Mouse (Mus musculus): ENCODE results near the gene Rapgef2.
"Not testable (repeated sequence)": the region's sequence is repeated elsewhere in the genome, so short reads cannot be mapped to it uniquely, and the experiment has no call there.

Rapgef2 gene

GRCm38 (mm10) chr3:79108246-79108645 is 178.1 kb downstream of the Rapgef2 start:
- no peak for DNase-seq (ENCODE audit: extremely low read depth, low read depth, low spot score)

- DNase-seq (ENCODE audit: extremely low read depth, low read depth, low spot score): no peak
Observed at GRCm38 (mm10) chr3:79106360-79106759, 180.0 kb downstream of the Rapgef2 start.

GRCm38 (mm10) chr3:79103604-79104003 is 182.7 kb downstream of the Rapgef2 start:
- DNase-seq (ENCODE audit: extremely low read depth, low read depth, low spot score): no peak

DNA sequence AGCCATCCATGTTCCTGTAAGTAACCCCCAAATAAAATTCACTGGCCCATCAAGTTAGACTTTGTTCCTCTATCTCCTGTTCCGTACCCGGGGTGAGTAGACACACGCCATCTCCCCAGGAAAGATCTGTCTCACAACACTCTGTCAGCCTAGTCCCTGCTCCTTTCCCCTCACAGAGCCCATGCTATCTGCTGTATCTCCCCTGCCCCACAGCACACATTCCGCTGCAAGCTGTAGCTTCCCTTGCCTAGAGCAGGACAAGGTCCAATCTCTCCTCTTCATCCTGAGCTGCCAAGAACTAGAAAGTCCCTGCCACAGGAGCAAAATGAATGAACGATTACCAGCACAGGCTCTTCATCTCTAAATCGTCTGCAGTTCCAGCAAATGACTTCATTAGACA is 184.6 kb downstream of the Rapgef2 start:
- DNase-seq (ENCODE audit: extremely low read depth, low read depth, low spot score): no peak

DNA sequence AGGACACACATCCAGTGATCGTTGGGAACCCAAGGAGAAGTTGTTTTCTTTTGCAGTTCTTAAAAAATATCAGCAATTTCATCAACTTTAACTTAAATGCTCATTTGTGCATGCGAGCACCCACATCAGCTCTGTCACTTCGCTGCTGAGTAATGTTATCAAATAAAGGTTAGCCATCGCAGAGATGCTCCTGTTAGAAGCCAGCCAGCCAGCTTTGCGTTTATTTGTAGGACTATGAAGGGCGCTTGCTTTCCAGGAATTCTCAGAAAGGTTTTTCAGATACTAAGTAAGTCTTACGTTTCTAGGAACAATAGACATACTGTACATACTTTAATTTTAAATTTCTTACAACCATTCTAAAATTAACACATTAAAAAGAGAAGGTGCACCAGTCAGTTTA is 185.5 kb downstream of the Rapgef2 start:
- DNase-seq (ENCODE audit: extremely low read depth, low read depth, low spot score): no peak

- no peak for DNase-seq (ENCODE audit: extremely low read depth, low read depth, low spot score)
Observed at GRCm38 (mm10) chr3:79089091-79089490, 197.2 kb downstream of the Rapgef2 start.

GRCm38 (mm10) chr3:79088461-79088860 is 197.9 kb downstream of the Rapgef2 start:
- DNase-seq (ENCODE audit: extremely low read depth, low read depth, low spot score): no peak

- no peak for DNase-seq (ENCODE audit: extremely low read depth, low read depth, low spot score)
Observed at GRCm38 (mm10) chr3:79086282-79086681, 200.0 kb downstream of the Rapgef2 start.

DNA sequence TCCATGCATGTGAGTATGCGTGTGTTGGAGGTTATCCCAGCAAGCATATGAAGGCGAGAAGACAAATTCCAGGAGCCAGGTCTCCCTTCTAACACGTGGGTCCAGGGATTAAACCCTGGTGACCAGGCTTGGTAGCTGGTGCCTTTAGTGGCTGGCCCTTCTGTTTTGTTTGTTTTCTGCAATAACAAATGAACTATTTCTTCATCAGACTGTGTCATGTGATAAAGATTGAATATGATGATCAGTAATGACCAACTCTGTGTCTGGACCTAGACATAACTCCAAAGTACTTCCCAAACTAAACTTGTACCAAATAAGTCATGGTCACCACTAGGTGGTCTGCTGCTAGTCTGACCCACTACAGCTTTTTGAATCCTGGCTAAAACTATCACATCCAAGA is 202.4 kb downstream of the Rapgef2 start:
- DNase-seq (ENCODE audit: extremely low read depth, low read depth, low spot score): no peak

DNA sequence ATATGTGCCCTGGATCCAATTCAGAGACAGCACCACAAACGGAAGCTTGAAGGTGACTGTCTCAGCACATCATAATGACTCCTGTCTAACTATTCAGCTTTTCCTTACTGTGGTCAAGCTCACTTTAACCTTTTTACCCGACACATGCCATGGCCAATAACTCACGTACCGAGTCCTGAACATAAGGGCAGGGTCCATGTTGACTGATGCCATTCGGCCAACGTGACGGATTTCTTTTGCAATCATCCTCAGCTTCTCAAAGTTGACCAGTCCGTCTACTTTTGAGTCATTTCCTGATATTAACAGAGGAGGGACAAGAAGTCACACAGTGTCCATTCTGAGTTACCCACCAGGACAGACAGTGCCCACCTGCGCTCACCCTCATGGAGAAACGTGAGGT is 203.3 kb downstream of the Rapgef2 start:
- DNase-seq (ENCODE audit: extremely low read depth, low read depth, low spot score): no peak

- no peak for DNase-seq (ENCODE audit: extremely low read depth, low read depth, low spot score)
Observed at GRCm38 (mm10) chr3:79079076-79079475, 207.2 kb downstream of the Rapgef2 start.

- DNase-seq (ENCODE audit: extremely low read depth, low read depth, low spot score): no peak
Observed at GRCm38 (mm10) chr3:79074970-79075369, 211.3 kb downstream of the Rapgef2 start.

DNA sequence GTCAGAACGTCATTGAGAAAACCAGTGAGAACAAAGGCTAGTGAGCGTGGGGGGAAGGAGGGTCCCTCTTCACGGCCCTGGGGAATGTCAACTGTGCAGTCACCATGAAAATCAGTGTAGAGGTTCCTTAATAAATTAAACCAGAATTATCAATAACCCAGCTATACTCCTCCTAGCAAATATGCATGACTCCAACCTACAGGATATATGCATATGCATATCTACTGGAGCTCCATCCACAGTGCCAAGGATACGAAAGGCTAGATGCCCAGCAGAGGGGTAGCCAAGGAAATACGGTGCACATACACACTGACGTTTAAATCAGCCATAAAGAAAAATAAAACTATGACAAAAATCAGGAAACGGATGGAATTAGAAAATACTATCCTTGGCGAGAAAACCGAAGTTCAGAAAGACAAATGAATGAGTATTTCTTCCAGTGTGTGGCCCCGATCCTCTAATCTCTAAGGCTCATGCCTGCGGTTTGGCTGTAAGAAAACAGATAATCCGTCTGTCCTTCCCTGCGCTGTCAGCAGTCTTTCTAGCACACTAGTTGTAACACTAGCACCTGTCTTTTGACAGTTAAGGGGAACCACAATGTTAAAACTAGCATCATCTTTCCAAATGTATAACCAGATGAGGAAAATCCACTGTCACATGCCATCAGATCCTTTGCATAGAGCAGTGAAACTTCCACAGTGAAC is 212.6 kb downstream of the Rapgef2 start:
- DNase-seq (ENCODE audit: extremely low read depth, low read depth, low spot score): no peak

DNA sequence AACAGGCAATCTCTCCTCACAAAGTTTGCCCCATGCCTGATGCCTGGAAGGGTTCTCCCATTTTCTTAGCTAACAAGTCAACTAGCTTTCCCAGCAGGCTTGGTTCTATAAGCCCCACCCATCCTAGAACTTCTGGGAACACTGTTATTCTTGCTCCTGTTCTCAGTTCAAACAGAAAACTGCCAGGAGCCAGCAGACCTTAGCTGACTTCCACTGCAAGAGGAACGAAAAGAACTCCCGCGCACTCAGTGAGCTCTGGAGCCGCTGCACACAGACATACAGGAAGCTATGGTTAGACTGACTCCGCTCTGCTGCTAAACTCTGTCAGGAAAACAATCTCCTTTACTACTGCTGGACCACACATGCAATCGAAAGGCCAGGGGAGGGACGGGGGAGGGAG is 214.8 kb downstream of the Rapgef2 start:
- no peak for DNase-seq (ENCODE audit: extremely low read depth, low read depth, low spot score)

DNA sequence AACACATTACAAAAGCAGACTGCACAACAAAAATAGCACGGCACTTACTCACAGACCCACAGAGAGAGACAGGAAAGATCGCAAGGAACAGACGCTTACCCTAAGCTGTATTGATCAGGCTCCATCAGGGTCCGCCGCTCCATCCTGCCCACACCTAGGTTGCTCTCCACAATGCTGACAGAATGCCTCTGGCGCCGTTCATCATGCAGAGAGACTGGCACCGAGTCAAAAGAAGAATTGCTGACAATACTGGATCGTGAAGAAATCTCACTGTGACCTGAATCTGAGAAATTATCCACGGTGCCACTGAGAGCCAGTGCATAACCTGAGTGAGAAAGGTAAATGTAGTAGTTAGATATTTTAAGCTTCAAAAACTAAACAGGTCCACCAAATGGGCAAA is 216.4 kb downstream of the Rapgef2 start:
- no peak for DNase-seq (ENCODE audit: extremely low read depth, low read depth, low spot score)

GRCm38 (mm10) chr3:79068976-79069375 is 217.3 kb downstream of the Rapgef2 start:
- DNase-seq (ENCODE audit: extremely low read depth, low read depth, low spot score): no peak

DNA sequence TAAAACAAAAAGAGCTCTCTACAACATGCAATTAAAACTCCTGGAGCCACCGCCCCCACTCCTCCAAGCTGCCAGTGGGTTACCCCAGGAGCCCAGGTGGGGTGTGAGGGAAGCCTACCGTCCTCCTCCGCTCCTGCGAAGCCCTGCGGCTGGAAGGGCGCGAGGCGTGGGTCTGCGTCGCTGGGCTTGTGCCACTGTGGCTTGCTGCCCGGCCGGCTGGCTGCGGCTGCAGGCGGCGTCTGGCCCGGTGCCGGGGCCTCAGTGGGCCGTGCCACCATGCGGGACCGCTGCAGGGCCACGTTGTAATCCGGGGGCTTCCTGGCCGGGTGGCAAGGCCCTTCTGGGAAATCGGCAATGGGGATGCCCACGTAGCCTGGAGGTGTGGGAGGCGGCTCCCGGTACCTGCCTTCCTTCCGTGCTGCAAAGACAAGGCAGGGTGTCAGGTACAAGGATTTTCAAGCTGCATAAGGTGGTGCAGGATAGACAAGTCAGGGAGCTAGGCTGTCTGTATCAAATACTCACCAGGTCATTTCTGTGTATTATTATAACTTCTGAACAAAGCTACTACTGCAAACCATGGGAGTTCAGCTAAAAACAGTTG is 219.8 kb downstream of the Rapgef2 start:
- DNase-seq (ENCODE audit: extremely low read depth, low read depth, low spot score): no peak

GRCm38 (mm10) chr3:79064096-79064495 is 222.2 kb downstream of the Rapgef2 start:
- DNase-seq (ENCODE audit: extremely low read depth, low read depth, low spot score): no peak

- no peak for DNase-seq (ENCODE audit: extremely low read depth, low read depth, low spot score)
Observed at GRCm38 (mm10) chr3:79061426-79061825, 224.9 kb downstream of the Rapgef2 start.

DNA sequence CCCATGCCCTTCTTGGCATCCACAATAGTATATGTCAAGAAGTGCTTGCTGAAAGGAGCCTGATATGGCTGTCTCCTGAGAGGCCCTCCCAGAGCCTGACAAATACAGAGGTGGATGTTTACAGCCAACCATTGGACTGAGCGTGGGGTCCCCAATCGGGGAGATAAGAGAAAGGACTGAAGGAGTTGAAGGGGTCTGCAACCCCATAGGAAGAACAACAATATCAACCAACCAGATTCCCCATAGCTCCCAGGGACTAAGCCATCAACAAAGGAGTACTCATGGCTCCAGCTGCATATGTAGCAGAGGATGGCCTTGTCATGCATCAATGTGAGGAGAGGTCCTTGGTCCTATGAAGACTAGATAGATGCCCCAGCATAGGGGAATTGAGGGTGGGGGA is 227.8 kb downstream of the Rapgef2 start:
- DNase-seq (ENCODE audit: extremely low read depth, low read depth, low spot score): not testable (repeated sequence)

DNA sequence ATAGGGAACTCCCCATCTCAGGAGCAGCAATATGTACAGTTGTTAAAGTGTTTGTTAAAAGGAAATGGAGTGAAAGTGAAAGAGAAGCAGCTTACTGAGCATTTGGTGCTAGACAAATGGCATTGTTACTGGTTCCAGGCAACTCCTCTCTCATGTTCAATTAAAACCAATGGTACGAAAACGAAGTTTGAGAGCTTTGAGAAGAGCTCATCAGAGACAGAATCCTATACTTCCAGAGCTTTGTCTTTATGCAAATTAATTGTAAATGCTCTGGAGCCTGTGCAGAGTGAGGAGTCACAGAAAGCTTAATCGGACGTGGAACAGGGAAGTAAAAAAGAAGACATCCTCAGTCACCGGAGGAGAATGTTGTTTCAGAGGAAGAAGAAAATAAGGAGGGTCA is 241.1 kb downstream of the Rapgef2 start:
- no peak for DNase-seq (ENCODE audit: extremely low read depth, low read depth, low spot score)

- DNase-seq (ENCODE audit: extremely low read depth, low read depth, low spot score): no peak
Observed at GRCm38 (mm10) chr3:79042973-79043372, 243.3 kb downstream of the Rapgef2 start.

All from fat pad, adult 2 months (tissue).